Mouse (Mus musculus) limb, embryonic 14.5 days (tissue): Measurements from ENCODE around the gene Rev3l. TPM values are rescaled to one million over a fixed set of nuclear protein-coding genes. Genes with fewer than 3 reads are reported as not detected.

ENCODE experiments used
- ATAC-seq: fragments of 200-750 bp; cut with Nextera tagmentation; 2 replicates; pipeline ENCODE4 v1.8.0; 2017; ENCODE audit warnings: low read depth, moderate number of reproducible peaks, moderate TSS enrichment; ENCODE audit not compliant: low FRiP score
- DNase-seq: peaks from one replicate; pipeline ENCODE4 v3.0.0-alpha.2; 2015; ENCODE audit warnings: low spot score
- H3K27ac ChIP-seq: fragments of 300-500 bp; sonication (generic); replicated peaks from 2 replicates; pipeline ENCODE4 v1.5.1; 2014; ENCODE audit warnings: low read depth, mild to moderate bottlenecking, low read length, moderate library complexity, mixed read lengths
- H3K27me3 ChIP-seq: fragments of 300-500 bp; sonication (generic); 2 replicates; pipeline ENCODE4 v1.6.1; 2014; ENCODE audit warnings: low read length, mixed read lengths; ENCODE audit not compliant: control insufficient read depth, insufficient read depth
- H3K36me3 ChIP-seq: fragments of 300-500 bp; sonication (generic); 2 replicates; pipeline ENCODE4 v1.6.1; 2014; ENCODE audit warnings: mild to moderate bottlenecking, low read length, moderate library complexity, mixed read lengths; ENCODE audit not compliant: control insufficient read depth, insufficient read depth
- H3K4me1 ChIP-seq: fragments of 300-500 bp; sonication (generic); 2 replicates; pipeline ENCODE4 v1.6.1; 2014; ENCODE audit warnings: antibody characterized with exemption, low read length, mixed read lengths; ENCODE audit not compliant: control insufficient read depth, insufficient read depth
- H3K4me2 ChIP-seq: fragments of 300-500 bp; sonication (generic); replicated peaks from 2 replicates; pipeline ENCODE4 v1.6.1; 2014; ENCODE audit warnings: low read depth, mild to moderate bottlenecking, low read length, moderate library complexity; ENCODE audit not compliant: severe bottlenecking
- H3K4me3 ChIP-seq: fragments of 300-500 bp; sonication (generic); replicated peaks from 2 replicates; pipeline ENCODE4 v1.5.1; 2014; ENCODE audit warnings: low read length
- H3K9ac ChIP-seq: fragments of 300-500 bp; sonication (generic); 2 replicates; pipeline ENCODE4 v1.6.1; 2014; ENCODE audit warnings: mild to moderate bottlenecking, low read depth, low read length, moderate library complexity; ENCODE audit not compliant: severe bottlenecking
- H3K9me3 ChIP-seq: fragments of 300-500 bp; sonication (generic); 2 replicates; pipeline ENCODE4 v1.6.1; 2016; ENCODE audit warnings: low read length; ENCODE audit not compliant: control insufficient read depth
- POLR2A ChIP-seq: fragments of 200-500 bp; IDR thresholded peaks from 2 replicates; pipeline ENCODE4 v1.8.0; 2012; ENCODE audit warnings: inconsistent platforms, mild to moderate bottlenecking, moderate library complexity, borderline replicate concordance; ENCODE audit not compliant: insufficient read depth, insufficient read length; ENCODE audit errors: extremely low read depth
- WGBS: fragments of 180-500 bp; shearing (Covaris S2); extraction: QIAGEN DNeasy Blood & Tissue Kit; methylation state at CpG from one replicate; pipeline ENCODE4 v1.1.7; 2014; 5-methylcytosine and 5-hydroxymethylcytosine counted together
- polyA plus RNA-seq, 2 experiments: library from polyadenylated mRNA; depleted of rRNA in 1 of 2; stranded (reverse) in 1 of 2; unstranded in 1 of 2; fragments of >200 nt; fragmentation: Nextera tagmentation in 1 of 2; extraction: Ambion mirVana in 1 of 2; gene quantifications; 2 replicates each; pipeline versions ENCODE4 v1.2.1 to v1.2.3; 2012 to 2014

Rev3l gene
- polyA plus RNA-seq, 2 experiments: 25.8 to 65.3 TPM

DNA sequence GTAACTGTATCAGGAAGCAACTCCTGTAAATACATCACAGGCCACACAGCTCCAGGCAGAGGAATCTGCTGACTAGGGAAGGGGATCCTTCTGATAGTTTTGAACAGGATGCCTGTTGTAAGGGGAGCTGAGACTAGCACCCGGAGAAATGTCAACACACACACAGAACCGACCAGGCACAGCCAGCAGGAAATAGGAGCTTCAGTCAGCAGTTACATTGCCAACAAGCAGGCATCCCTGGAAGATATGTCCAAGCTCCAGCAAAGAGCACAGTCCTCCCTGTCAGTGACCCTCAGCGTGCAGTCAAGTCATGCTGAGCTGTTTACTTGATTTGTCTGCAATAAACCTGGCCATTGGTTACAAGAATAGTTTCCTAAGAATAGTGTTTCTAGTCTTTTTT is 156.7 kb downstream of the Rev3l start:
- no peak overlapping the region for H3K4me3 ChIP-seq
- 59% methylated on average over 3 of the region's 3 CpGs for WGBS
- H3K27me3 ChIP-seq: no peaks in the 10 kb centered on the region
- TF ChIP-seq POLR2A: no peak
- H3K27ac ChIP-seq: no peak overlapping the region
- no peaks in the 10 kb centered on the region for H3K9me3 ChIP-seq
- no peak for ATAC-seq
- H3K36me3 ChIP-seq: peaks cover 5% of the 10 kb centered on the region
- DNase-seq: no peak
- no peak overlapping the region for H3K4me2 ChIP-seq
- no peaks in the 10 kb centered on the region for H3K4me1 ChIP-seq
- no peak overlapping the region for H3K9ac ChIP-seq

DNA sequence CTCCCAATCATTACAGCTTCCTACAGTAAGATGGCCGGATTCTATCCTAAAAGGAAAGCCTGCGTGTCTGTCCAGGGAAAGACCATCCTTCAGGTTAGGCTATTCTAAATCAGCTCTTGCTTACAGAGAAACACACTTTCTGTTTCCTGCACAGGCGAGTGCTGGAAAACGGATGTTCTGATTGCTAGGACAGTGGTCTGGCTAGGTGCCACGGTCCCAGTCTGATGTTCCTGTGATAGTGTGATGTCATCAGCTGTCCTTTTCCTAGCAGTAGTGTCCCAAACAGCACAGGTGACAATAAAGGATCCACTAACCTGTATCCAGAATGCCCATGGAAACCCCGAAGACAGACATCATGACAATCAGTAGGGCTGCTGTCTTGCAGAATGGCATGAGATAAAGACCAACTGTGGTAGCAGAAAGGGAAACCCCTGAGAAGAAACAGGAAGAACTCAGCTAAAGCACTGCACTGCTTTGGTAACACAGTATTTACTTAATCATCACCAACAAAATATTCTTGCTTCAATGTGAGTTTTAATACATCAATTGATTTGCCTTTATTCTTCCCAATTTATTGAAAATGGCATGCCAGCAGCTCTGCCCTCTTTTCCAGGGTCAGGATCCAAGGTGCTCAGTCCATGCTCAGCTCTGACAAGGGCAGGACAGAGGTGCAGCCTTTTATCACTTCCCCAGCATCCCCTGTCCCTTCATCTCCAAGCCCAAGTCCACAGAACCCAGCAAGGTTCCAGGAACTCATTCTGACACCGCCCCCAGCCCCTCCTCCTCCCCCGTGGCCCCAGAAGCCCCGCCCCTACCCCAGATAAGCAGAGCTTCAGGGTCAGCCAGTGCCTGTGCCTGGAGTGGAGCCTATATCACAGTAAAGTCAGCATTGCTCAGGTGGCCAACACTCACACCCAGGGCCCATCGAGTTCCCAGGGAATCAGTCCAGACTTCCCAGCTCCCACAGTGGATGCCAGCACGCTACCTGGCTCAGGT is 162.1 kb downstream of the Rev3l start:
- H3K4me2 ChIP-seq: no peak overlapping the region
- H3K27me3 ChIP-seq: no peaks in the 10 kb centered on the region
- peaks cover 8% of the 10 kb centered on the region; the same call in 1 of the 2 replicates for H3K4me1 ChIP-seq
- no peaks in the 10 kb centered on the region for H3K9me3 ChIP-seq
- H3K36me3 ChIP-seq: peaks cover 5% of the 10 kb centered on the region
- H3K4me3 ChIP-seq: no peak overlapping the region
- no peak for DNase-seq
- WGBS: 73% methylated on average over 11 of the region's 11 CpGs
- H3K9ac ChIP-seq: no peak overlapping the region
- H3K27ac ChIP-seq: no peak overlapping the region
- no peak for ATAC-seq
- no peak for TF ChIP-seq POLR2A

DNA sequence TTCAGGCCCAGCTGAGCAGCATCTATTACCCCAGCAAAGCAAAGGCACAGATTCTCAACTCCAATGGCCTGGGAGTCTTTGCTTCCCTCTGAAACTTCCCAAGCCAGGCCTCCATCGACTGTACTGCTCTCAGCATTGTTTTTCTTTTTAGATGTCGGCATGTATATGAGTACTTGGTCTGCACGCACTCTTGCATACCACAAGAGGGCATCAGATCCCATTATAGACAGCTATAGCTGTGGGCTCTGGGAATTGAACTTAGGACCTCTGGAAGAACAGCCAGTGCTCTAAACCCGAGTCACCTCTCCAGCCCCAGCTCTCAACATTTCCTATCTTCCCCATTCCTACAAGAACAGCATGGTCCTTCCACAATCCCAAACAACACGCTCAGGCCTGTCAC is 164.6 kb downstream of the Rev3l start:
- ATAC-seq (no peak), DNase-seq (no peak)
- Histone ChIP-seq H3K27ac (no peak overlapping the region), H3K9ac (no peak overlapping the region), H3K4me3 (no peak overlapping the region), H3K36me3 (peaks cover 2% of the 10 kb centered on the region; the same call in 1 of the 2 replicates), H3K4me2 (no peak overlapping the region), H3K27me3 (no peaks in the 10 kb centered on the region), H3K4me1 (peaks cover 8% of the 10 kb centered on the region; the same call in 1 of the 2 replicates), H3K9me3 (no peaks in the 10 kb centered on the region)
- WGBS: 80% methylated on average over 5 of the region's 5 CpGs
- TF ChIP-seq POLR2A: no peak

DNA sequence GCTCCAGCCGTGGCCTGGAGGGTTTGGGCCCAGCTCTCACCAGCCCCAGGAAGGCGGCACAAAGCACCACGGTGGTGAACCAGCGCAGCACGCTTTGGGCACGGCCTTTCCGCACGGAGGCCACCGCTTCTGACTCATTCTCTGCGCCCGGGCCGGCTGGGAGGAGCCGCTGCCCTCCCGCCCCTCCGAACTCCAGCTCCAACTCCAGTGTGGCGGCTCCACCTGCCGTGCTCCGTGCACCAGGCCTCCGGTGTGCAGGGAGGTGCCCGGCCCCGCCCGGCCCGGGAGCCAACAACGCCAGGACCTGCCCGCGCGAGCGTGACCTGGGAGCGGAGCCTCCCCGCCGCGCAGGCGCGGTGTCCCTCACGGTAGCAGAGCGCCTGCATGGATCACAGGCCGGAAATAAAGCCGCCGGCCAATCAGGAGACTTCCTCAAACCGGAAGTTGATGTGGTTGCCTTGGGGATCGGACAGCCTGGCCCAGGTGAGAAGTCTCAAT is 167.0 kb downstream of the Rev3l start, which contains the start of gene Mfsd4b4:
TSS of gene Mfsd4b4 (minus strand) at position 365 of the 498 bp plus-strand sequence.
- peak within 1 kb of the TSS; percentile 83 for H3K4me2 ChIP-seq
- peak; percentile 89 for TF ChIP-seq POLR2A
- H3K4me1 ChIP-seq: peaks cover 8% of the 10 kb centered on the region; the same call in 1 of the 2 replicates
- under 1% methylated on average over 33 of the region's 41 CpGs for WGBS
- H3K27me3 ChIP-seq: no peaks in the 10 kb centered on the region
- peak; percentile 93 for DNase-seq
- peak; percentile 97 for ATAC-seq
- H3K9ac ChIP-seq: peak within 1 kb of the TSS; percentile 83
- H3K27ac ChIP-seq: peak within 1 kb of the TSS; percentile 82
- H3K4me3 ChIP-seq: peak within 1 kb of the TSS; percentile 73
- H3K36me3 ChIP-seq: no peaks in the 10 kb centered on the region
- no peaks in the 10 kb centered on the region for H3K9me3 ChIP-seq

DNA sequence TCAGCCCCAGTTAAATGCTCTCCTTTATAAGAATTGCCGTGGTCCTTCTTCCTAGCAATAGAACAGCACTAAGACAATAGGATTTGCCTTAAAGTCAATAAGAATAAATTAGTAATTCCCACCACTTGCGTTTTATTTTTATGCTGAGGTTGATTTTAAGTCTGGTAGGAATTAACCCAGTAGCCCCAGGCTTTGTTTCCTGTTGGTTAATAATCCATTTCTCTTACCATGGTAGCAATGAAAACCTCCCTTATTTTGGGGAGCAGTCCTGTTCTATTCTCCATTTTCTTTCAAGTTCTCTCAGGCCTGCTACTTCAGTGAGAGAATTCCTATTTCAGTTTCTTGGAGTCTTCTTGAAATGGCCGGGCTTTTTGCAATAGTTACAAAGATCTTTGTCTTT is 172.3 kb downstream of the Rev3l start:
- 64% methylated on average over 3 of the region's 3 CpGs for WGBS
- no peak for ATAC-seq
- Histone ChIP-seq H3K36me3 (no peaks in the 10 kb centered on the region), H3K9me3 (no peaks in the 10 kb centered on the region), H3K9ac (no peak overlapping the region), H3K4me1 (no peaks in the 10 kb centered on the region), H3K27me3 (no peaks in the 10 kb centered on the region), H3K4me3 (no peak overlapping the region), H3K27ac (no peak overlapping the region), H3K4me2 (no peak overlapping the region)
- no peak for TF ChIP-seq POLR2A
- no peak for DNase-seq
